Mouse (Mus musculus) gastrocnemius, postnatal 25 days (tissue): ENCODE data around the gene Dirc2. TPM values are rescaled to one million over a fixed set of nuclear protein-coding genes. Genes with fewer than 3 reads are reported as not detected.

ENCODE experiments used
- DNase-seq: peaks from one replicate; pipeline ENCODE4 v3.0.0; 2022
- total RNA-seq, 2 experiments: library from RNA; stranded (reverse); gene quantifications; 1 replicate in 1 of 2; 2 replicates in 1 of 2; pipeline ENCODE4 v1.2.3; 2021

Dirc2 gene
- total RNA-seq, 2 experiments from 2014 or later = 49.7 to 52.4 TPM

- no peak for DNase-seq
These were observed 29.6 kb downstream of the Dirc2 start for GRCm38 (mm10) chr16:35739548-35739947.

- DNase-seq = peak; percentile 28
These were observed 30.9 kb downstream of the Dirc2 start for GRCm38 (mm10) chr16:35738096-35738767.

GRCm38 (mm10) chr16:35734038-35734437, 35.1 kb downstream of the Dirc2 start:
- peak; percentile 62 for DNase-seq

GRCm38 (mm10) chr16:35732096-35732495, 37.1 kb downstream of the Dirc2 start:
- DNase-seq = no peak

GRCm38 (mm10) chr16:35729151-35729738, 39.9 kb downstream of the Dirc2 start:
- no peak for DNase-seq

- no peak for DNase-seq
These were observed 42.6 kb downstream of the Dirc2 start for GRCm38 (mm10) chr16:35726601-35727000.

- DNase-seq = no peak
These were observed 44.6 kb downstream of the Dirc2 start for GRCm38 (mm10) chr16:35724561-35724960.

- no peak for DNase-seq
These were observed 51.4 kb downstream of the Dirc2 start for GRCm38 (mm10) chr16:35717761-35718160.

- no peak for DNase-seq
These were observed 52.9 kb downstream of the Dirc2 start for GRCm38 (mm10) chr16:35716257-35716656.

GRCm38 (mm10) chr16:35715771-35716170, 53.4 kb downstream of the Dirc2 start:
- no peak for DNase-seq

GRCm38 (mm10) chr16:35715350-35715749, 53.8 kb downstream of the Dirc2 start:
- DNase-seq = no peak

- DNase-seq = no peak
These were observed 54.5 kb downstream of the Dirc2 start for GRCm38 (mm10) chr16:35714689-35715088.

GRCm38 (mm10) chr16:35713606-35714005, 55.5 kb downstream of the Dirc2 start:
- DNase-seq = peak; percentile 65

GRCm38 (mm10) chr16:35711004-35711403, 58.2 kb downstream of the Dirc2 start:
- DNase-seq = no peak

GRCm38 (mm10) chr16:35707004-35707403, 62.2 kb downstream of the Dirc2 start:
- DNase-seq = no peak

- DNase-seq = no peak
These were observed 64.4 kb downstream of the Dirc2 start for GRCm38 (mm10) chr16:35704796-35705195.

GRCm38 (mm10) chr16:35703763-35704679, 65.1 kb downstream of the Dirc2 start:
- DNase-seq = no peak

GRCm38 (mm10) chr16:35701823-35702222, 67.3 kb downstream of the Dirc2 start:
- DNase-seq = no peak

- no peak for DNase-seq
These were observed 73.1 kb downstream of the Dirc2 start for GRCm38 (mm10) chr16:35696103-35696502.

GRCm38 (mm10) chr16:35694250-35694846, 74.8 kb downstream of the Dirc2 start:
- no peak for DNase-seq

GRCm38 (mm10) chr16:35691606-35692005, 77.5 kb downstream of the Dirc2 start:
- DNase-seq = no peak

GRCm38 (mm10) chr16:35686491-35686890, 82.7 kb downstream of the Dirc2 start:
- DNase-seq = no peak

- DNase-seq = no peak
These were observed 84.1 kb downstream of the Dirc2 start for GRCm38 (mm10) chr16:35685027-35685426.
